Mouse (Mus musculus) urinary bladder, adult 18-20 months (tissue): ENCODE data around the gene Chp1.
"Not testable (repeated sequence)": the region's sequence is repeated elsewhere in the genome, so short reads cannot be mapped to it uniquely, and the experiment has no call there.

ENCODE experiments used
- DNase-seq, 2 experiments: peaks; one replicate each; pipeline ENCODE4 v3.0.0; 2022; ENCODE audit warnings: low spot score in 2 of 2, mixed read lengths in 2 of 2

Chp1 gene

GRCm38 (mm10) chr2:119547522-119548370 is at the start of gene Chp1, which contains the start of gene Exd1:
Gene Chp1, plus strand, starts transcription at chr2:119547697.
Gene Exd1, minus strand, starts transcription at chr2:119547627.
- DNase-seq, result peak; percentile 94 to 99

GRCm38 (mm10) chr2:119498859-119499258 is 48.6 kb upstream of the Chp1 start:
- DNase-seq, result no peak

- DNase-seq, result no peak
Measured at GRCm38 (mm10) chr2:119500965-119501652, 46.4 kb upstream of the Chp1 start.

- DNase-seq, result no peak
Measured at GRCm38 (mm10) chr2:119507108-119507507, 40.4 kb upstream of the Chp1 start.

- not testable (repeated sequence) for DNase-seq
Measured at GRCm38 (mm10) chr2:119508518-119508917, 39.0 kb upstream of the Chp1 start.

- no peak for DNase-seq
Measured at GRCm38 (mm10) chr2:119510856-119511255, 36.6 kb upstream of the Chp1 start.

- no peak for DNase-seq
Measured at GRCm38 (mm10) chr2:119512292-119512691, 35.2 kb upstream of the Chp1 start.

GRCm38 (mm10) chr2:119514026-119514522 is 33.4 kb upstream of the Chp1 start:
- no peak for DNase-seq

- DNase-seq, result no peak
Measured at GRCm38 (mm10) chr2:119516811-119517210, 30.7 kb upstream of the Chp1 start.

GRCm38 (mm10) chr2:119520550-119520949 is 26.9 kb upstream of the Chp1 start:
- DNase-seq, result no peak

GRCm38 (mm10) chr2:119523836-119524235 is 23.7 kb upstream of the Chp1 start:
- DNase-seq, result no peak

- DNase-seq, result no peak
Measured at GRCm38 (mm10) chr2:119525422-119525821, 22.1 kb upstream of the Chp1 start.

- no peak for DNase-seq
Measured at GRCm38 (mm10) chr2:119538802-119539201, 8.7 kb upstream of the Chp1 start.

GRCm38 (mm10) chr2:119542106-119542505 is 5.4 kb upstream of the Chp1 start:
- DNase-seq, result peak in 1 of 2 experiments; percentile 32

- DNase-seq, result no peak
Measured at GRCm38 (mm10) chr2:119543656-119544055, 3.8 kb upstream of the Chp1 start.

- peak; percentile 86 for DNase-seq
Measured at GRCm38 (mm10) chr2:119546848-119547521, 512 bp upstream of the Chp1 start.

GRCm38 (mm10) chr2:119548371-119548660 is 819 bp downstream of the Chp1 start:
- DNase-seq, result no peak

- no peak for DNase-seq
Measured at GRCm38 (mm10) chr2:119548691-119549090, 1.2 kb downstream of the Chp1 start.

GRCm38 (mm10) chr2:119549678-119550077 is 2.2 kb downstream of the Chp1 start:
- no peak for DNase-seq

GRCm38 (mm10) chr2:119558039-119558438 is 10.5 kb downstream of the Chp1 start:
- DNase-seq, result no peak

GRCm38 (mm10) chr2:119558737-119559340 is 11.3 kb downstream of the Chp1 start:
- DNase-seq, result peak in 1 of 2 experiments; percentile 19

GRCm38 (mm10) chr2:119561794-119562193 is 14.3 kb downstream of the Chp1 start:
- DNase-seq, result no peak
